Mouse (Mus musculus) lung, adult 2 months (tissue): ENCODE measurements at regions not wholly inside any gene's neighbourhood (a gene's known extent, or its start where the extent isn't known, plus 50 kb on each side); places are given as distances from the start of the nearest gene placed in this dataset.

Experiments
- CTCF ChIP-seq: fragments of 200-500 bp; IDR thresholded peaks from 2 replicates; pipeline ENCODE4 v1.5.1; 2011; ENCODE audit warnings: mild to moderate bottlenecking, low read length, control low read depth; ENCODE audit not compliant: insufficient read depth
- POLR2A ChIP-seq: fragments of 200-500 bp; IDR thresholded peaks from 2 replicates; pipeline ENCODE4 v1.6.1; 2011; ENCODE audit warnings: low read depth, mild to moderate bottlenecking, control low read depth, low read length, borderline replicate concordance; ENCODE audit errors: extremely low read depth

- no peak for TF ChIP-seq CTCF
- TF ChIP-seq POLR2A: no peak
Observed at GRCm38 (mm10) chr15:42068207-42068831, 1934.2 kb downstream of the 9330182O14Rik start.
